Mouse (Mus musculus) neural tube, embryonic 12.5 days (tissue): ENCODE measurements around the gene Cobll1. TPM values are rescaled to one million over a fixed set of nuclear protein-coding genes. Genes with fewer than 3 reads are reported as not detected.

Experiments used
- ATAC-seq: fragments of 200-750 bp; cut with Nextera tagmentation; 2 replicates; pipeline ENCODE4 v1.8.0; 2017; ENCODE audit warnings: low read depth, mild to moderate bottlenecking, moderate TSS enrichment, moderate library complexity; ENCODE audit not compliant: low FRiP score
- H3K27ac ChIP-seq: fragments of 300-500 bp; sonication (generic); 2 replicates; pipeline ENCODE4 v1.5.1; 2016
- H3K27me3 ChIP-seq: fragments of 300-500 bp; sonication (generic); replicated peaks from 2 replicates; pipeline ENCODE4 v1.6.1; 2016; ENCODE audit warnings: mild to moderate bottlenecking
- H3K36me3 ChIP-seq: fragments of 300-500 bp; sonication (generic); 2 replicates; pipeline ENCODE4 v1.6.1; 2016; ENCODE audit warnings: mild to moderate bottlenecking
- H3K4me1 ChIP-seq: fragments of 300-500 bp; sonication (generic); 2 replicates; pipeline ENCODE4 v1.6.1; 2016
- H3K4me2 ChIP-seq: fragments of 300-500 bp; sonication (generic); replicated peaks from 2 replicates; pipeline ENCODE4 v1.6.1; 2016; ENCODE audit warnings: mild to moderate bottlenecking
- H3K4me3 ChIP-seq: fragments of 300-500 bp; sonication (generic); 2 replicates; pipeline ENCODE4 v1.5.1; 2016
- H3K9ac ChIP-seq: fragments of 300-500 bp; sonication (generic); 2 replicates; pipeline ENCODE4 v1.6.1; 2016; ENCODE audit warnings: mild to moderate bottlenecking
- H3K9me3 ChIP-seq: fragments of 300-500 bp; sonication (generic); 2 replicates; pipeline ENCODE4 v1.6.1; 2016; ENCODE audit warnings: mild to moderate bottlenecking
- WGBS: fragments of 180-500 bp; shearing (Covaris S2); methylation state at CpG from one replicate; pipeline ENCODE4 v1.1.7; 2016; 5-methylcytosine and 5-hydroxymethylcytosine counted together
- polyA plus RNA-seq: library from polyadenylated mRNA; unstranded; fragments of >200 nt; fragmentation: Nextera tagmentation; extraction: Ambion mirVana; gene quantifications from 2 replicates; pipeline ENCODE4 v1.2.1, GENCODE M21; 2016

The Cobll1 gene
- polyA plus RNA-seq, 1 experiment from 2014 or later = 3.0 TPM

GRCm38 (mm10) chr2:65093990-65094389, 145.2 kb downstream of the Cobll1 start:
- 89% methylated on average over 2 of the region's 2 CpGs for WGBS
- Histone ChIP-seq H3K9ac (no peak overlapping the region), H3K36me3 (no peaks in the 10 kb centered on the region), H3K4me2 (no peak overlapping the region), H3K27me3 (no peaks in the 10 kb centered on the region), H3K4me1 (no peaks in the 10 kb centered on the region), H3K9me3 (no peaks in the 10 kb centered on the region), H3K27ac (no peak overlapping the region), H3K4me3 (no peak overlapping the region)
- no peak for ATAC-seq

DNA sequence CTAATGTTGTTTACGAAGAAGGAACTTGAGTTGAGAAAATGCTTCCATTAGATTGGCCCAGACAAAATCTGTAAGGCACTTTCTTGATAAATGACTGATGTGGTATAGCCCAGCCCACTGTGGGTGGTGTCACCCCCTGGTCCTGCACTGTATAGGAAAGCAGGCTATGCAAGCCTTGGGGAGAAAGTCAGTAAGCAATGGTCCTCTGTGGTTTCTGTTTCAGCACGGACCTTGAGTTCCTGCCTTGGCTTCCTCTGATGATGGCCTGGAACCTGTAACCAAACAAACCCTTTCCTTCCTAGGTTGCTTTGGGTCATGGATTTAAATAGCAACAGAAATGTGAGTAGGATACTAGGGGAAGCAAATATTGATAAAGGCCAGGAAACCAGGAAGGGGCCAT, 148.2 kb downstream of the Cobll1 start:
- Histone ChIP-seq H3K27ac (no peak overlapping the region), H3K4me1 (no peaks in the 10 kb centered on the region), H3K4me3 (no peak overlapping the region), H3K9ac (no peak overlapping the region), H3K9me3 (no peaks in the 10 kb centered on the region), H3K27me3 (no peaks in the 10 kb centered on the region), H3K36me3 (no peaks in the 10 kb centered on the region), H3K4me2 (no peak overlapping the region)
- 88% methylated on average over 2 of the region's 2 CpGs for WGBS
- ATAC-seq = no peak

GRCm38 (mm10) chr2:65087197-65087596, 152.0 kb downstream of the Cobll1 start:
- Histone ChIP-seq H3K27ac (no peak overlapping the region), H3K9me3 (no peaks in the 10 kb centered on the region), H3K9ac (no peak overlapping the region), H3K36me3 (no peaks in the 10 kb centered on the region), H3K4me1 (no peaks in the 10 kb centered on the region), H3K4me2 (no peak overlapping the region), H3K4me3 (no peak overlapping the region), H3K27me3 (no peaks in the 10 kb centered on the region)
- 82% methylated on average over 3 of the region's 3 CpGs for WGBS
- no peak for ATAC-seq

DNA sequence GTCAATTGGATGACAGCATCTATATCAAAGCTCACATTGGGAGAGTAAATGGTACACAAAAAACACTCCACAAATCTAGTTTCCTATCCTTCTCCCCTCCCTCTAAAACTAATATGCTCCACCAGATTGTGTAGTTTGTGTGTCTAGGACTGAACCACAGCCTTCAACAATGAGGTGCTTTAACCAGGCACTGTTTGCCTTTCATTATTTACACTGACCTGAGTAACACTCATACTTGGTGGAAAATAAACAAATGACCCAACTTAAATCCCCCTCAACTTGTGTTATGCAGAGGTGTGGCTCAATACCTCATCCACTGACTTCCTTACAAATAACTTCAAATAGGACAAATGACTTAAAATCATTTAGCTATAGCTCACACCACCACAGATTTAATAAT, 155.8 kb downstream of the Cobll1 start:
- H3K4me3 ChIP-seq = no peak overlapping the region

GRCm38 (mm10) chr2:65077544-65077943, 161.7 kb downstream of the Cobll1 start:
- Histone ChIP-seq H3K9me3 (no peaks in the 10 kb centered on the region), H3K27me3 (no peaks in the 10 kb centered on the region), H3K4me1 (no peaks in the 10 kb centered on the region), H3K27ac (no peak overlapping the region), H3K4me3 (no peak overlapping the region), H3K36me3 (no peaks in the 10 kb centered on the region), H3K9ac (no peak overlapping the region), H3K4me2 (no peak overlapping the region)
- no peak for ATAC-seq
- WGBS = 60% methylated on average over 3 of the region's 3 CpGs

More for the DNA sequence above, 155.8 kb downstream of the Cobll1 start:
- H3K27me3 ChIP-seq = no peaks in the 10 kb centered on the region
- ATAC-seq = no peak
- H3K9ac ChIP-seq = no peak overlapping the region
- no peaks in the 10 kb centered on the region for H3K36me3 ChIP-seq
- no peak overlapping the region for H3K4me2 ChIP-seq
- H3K9me3 ChIP-seq = no peaks in the 10 kb centered on the region
- H3K4me1 ChIP-seq = no peaks in the 10 kb centered on the region
- no peak overlapping the region for H3K27ac ChIP-seq

DNA sequence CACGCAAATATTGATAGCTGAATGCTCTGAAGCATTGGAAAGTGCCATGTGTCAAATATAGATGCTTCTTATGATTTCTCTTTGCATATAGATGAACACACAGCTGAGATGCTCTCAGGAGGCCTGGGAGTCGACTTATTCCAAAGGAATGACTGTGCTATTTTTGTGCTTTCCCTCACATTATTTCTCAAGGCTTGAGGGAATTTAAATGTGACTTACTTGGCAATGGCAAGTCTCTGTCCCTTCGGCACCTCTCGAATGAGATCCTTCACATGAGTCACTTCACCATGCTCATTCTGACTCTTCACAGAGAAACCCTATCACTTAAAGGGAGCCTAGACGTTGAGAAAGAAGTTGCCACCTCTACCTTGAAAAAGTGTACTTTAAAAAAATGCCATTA, 163.4 kb downstream of the Cobll1 start:
- no peak overlapping the region for H3K27ac ChIP-seq
- H3K9ac ChIP-seq = no peak overlapping the region
- H3K9me3 ChIP-seq = no peaks in the 10 kb centered on the region
- H3K4me2 ChIP-seq = no peak overlapping the region
- no peak for ATAC-seq
- H3K36me3 ChIP-seq = no peaks in the 10 kb centered on the region
- 85% methylated on average over 5 of the region's 5 CpGs for whole genome bisulfite sequencing
- H3K27me3 ChIP-seq = no peaks in the 10 kb centered on the region
- no peak overlapping the region for H3K4me3 ChIP-seq
- H3K4me1 ChIP-seq = no peaks in the 10 kb centered on the region

GRCm38 (mm10) chr2:65075431-65075830, 163.8 kb downstream of the Cobll1 start:
- WGBS = 74% methylated on average over 4 of the region's 4 CpGs
- no peak overlapping the region for H3K27ac ChIP-seq
- H3K9ac ChIP-seq = no peak overlapping the region
- H3K4me3 ChIP-seq = no peak overlapping the region
- H3K9me3 ChIP-seq = no peaks in the 10 kb centered on the region
- no peaks in the 10 kb centered on the region for H3K27me3 ChIP-seq
- no peaks in the 10 kb centered on the region for H3K36me3 ChIP-seq
- no peaks in the 10 kb centered on the region for H3K4me1 ChIP-seq
- ATAC-seq = no peak
- no peak overlapping the region for H3K4me2 ChIP-seq

DNA sequence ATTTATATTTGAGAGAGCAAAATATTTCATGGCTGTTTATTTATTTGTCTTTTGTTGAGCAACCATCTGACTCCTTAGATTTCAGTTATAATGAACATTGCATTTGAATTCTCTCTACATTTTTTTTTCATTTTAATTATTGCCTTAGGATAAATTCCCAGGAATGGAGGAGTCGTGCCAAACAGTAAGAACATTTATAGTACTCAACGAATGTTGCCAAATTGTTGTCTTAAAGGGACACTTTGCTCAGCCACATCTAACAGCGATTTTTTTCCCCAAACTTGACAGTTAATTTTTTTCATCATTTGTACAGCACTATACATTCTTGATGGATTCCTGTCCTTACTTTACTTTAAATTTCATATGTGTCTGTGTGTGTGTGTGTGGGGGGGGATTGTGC, 167.0 kb downstream of the Cobll1 start:
- 89% methylated on average over 3 of the region's 3 CpGs for WGBS
- Histone ChIP-seq H3K4me1 (no peaks in the 10 kb centered on the region), H3K9me3 (no peaks in the 10 kb centered on the region), H3K27ac (no peak overlapping the region), H3K36me3 (no peaks in the 10 kb centered on the region), H3K4me2 (no peak overlapping the region), H3K4me3 (no peak overlapping the region), H3K9ac (no peak overlapping the region), H3K27me3 (no peaks in the 10 kb centered on the region)
- no peak for ATAC-seq

- Histone ChIP-seq H3K27ac (no peak overlapping the region), H3K27me3 (no peaks in the 10 kb centered on the region), H3K4me3 (no peak overlapping the region), H3K4me2 (no peak overlapping the region), H3K36me3 (no peaks in the 10 kb centered on the region), H3K4me1 (no peaks in the 10 kb centered on the region), H3K9ac (no peak overlapping the region), H3K9me3 (no peaks in the 10 kb centered on the region)
- no peak for ATAC-seq
- WGBS = 95% methylated on average over 2 of the region's 2 CpGs
Measured at GRCm38 (mm10) chr2:65053764-65054163, 185.4 kb downstream of the Cobll1 start.

GRCm38 (mm10) chr2:65052191-65053012, 186.8 kb downstream of the Cobll1 start:
- no peaks in the 10 kb centered on the region for H3K27me3 ChIP-seq
- no peak overlapping the region for H3K4me3 ChIP-seq
- no peak overlapping the region for H3K27ac ChIP-seq
- 93% methylated on average over 6 of the region's 6 CpGs for WGBS
- no peak for ATAC-seq
- no peak overlapping the region for H3K4me2 ChIP-seq
- H3K9me3 ChIP-seq = no peaks in the 10 kb centered on the region
- H3K36me3 ChIP-seq = no peaks in the 10 kb centered on the region
- H3K9ac ChIP-seq = no peak overlapping the region
- H3K4me1 ChIP-seq = no peaks in the 10 kb centered on the region

DNA sequence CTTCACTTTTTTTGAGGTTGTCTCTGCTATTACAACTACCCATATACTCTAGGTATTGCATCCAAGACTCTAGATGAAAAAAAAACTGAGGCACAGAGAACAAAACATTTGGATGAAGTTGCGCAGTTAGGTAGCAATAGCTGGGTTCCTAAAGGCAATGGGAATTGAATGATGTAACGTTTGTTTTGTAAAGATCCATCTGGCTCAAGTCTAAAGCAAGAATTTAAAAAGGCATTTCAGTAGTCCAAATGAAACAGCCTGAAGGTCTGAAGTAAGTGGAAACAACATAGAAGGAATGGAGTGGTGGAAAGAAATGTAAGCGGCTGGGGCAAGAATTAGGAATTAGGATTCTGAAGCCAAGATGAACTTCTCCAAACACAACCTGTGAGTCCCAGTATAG, 188.4 kb downstream of the Cobll1 start:
- H3K27ac ChIP-seq = no peak overlapping the region

DNA sequence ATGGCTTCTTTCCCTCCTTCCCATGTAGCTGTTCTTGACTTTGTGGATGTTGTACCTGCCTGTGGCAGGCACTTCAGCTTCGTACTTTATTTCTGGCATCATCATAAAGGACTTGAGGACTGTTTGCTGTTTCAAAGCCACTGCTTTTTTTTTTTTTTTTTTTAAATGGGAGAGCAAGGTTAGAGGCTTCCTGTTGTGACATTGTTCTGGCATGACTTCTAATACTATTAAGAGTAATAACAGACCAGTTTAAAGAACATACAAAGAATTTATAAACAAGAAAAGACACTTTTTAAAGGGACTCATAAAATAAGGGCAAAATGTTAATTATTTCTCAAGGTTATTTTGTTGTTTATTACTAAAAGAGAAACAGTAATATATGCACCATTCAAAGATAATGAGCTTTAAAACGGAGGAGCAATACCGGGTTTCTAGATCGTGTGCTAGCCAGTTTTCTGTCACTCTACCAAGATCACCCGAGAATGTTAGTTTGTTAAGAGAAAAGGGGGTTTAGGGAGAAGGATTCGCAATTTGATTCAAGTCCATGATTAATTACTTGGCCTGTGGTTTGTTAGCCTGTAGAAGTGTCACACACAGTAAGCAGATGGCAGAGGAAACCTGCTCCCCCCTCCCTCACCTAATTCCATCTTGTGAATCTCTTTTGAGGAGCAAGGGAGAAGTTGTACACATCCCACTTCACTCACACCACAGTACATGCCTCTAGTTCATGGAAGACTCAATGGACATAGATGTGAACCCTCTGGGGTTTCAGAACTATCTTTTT, 190.8 kb downstream of the Cobll1 start:
- H3K9ac ChIP-seq = no peak overlapping the region
- no peaks in the 10 kb centered on the region for H3K36me3 ChIP-seq
- no peaks in the 10 kb centered on the region for H3K27me3 ChIP-seq
- H3K4me1 ChIP-seq = no peaks in the 10 kb centered on the region
- no peak overlapping the region for H3K4me3 ChIP-seq
- no peak for ATAC-seq
- no peak overlapping the region for H3K4me2 ChIP-seq
- 74% methylated on average over 6 of the region's 6 CpGs for WGBS
- no peaks in the 10 kb centered on the region for H3K9me3 ChIP-seq
- no peak overlapping the region for H3K27ac ChIP-seq

More for the DNA sequence above, 188.4 kb downstream of the Cobll1 start:
- H3K4me1 ChIP-seq = no peaks in the 10 kb centered on the region
- 93% methylated on average over 3 of the region's 3 CpGs for WGBS
- no peaks in the 10 kb centered on the region for H3K9me3 ChIP-seq
- no peak overlapping the region for H3K4me2 ChIP-seq
- no peak overlapping the region for H3K4me3 ChIP-seq
- H3K27me3 ChIP-seq = no peaks in the 10 kb centered on the region
- no peaks in the 10 kb centered on the region for H3K36me3 ChIP-seq
- no peak for ATAC-seq
- H3K9ac ChIP-seq = no peak overlapping the region
